Mouse (Mus musculus) C2C12 (cell line): Measurements from ENCODE around the gene Apod.

ENCODE experiments used
- CEBPB ChIP-seq: IDR thresholded peaks from one replicate; pipeline ENCODE4 v1.6.1; 2011; ENCODE audit warnings: low read depth, mild to moderate bottlenecking, control low read depth, moderate library complexity
- CTCF ChIP-seq: IDR thresholded peaks from one replicate; pipeline ENCODE4 v1.5.1; 2011; ENCODE audit not compliant: control insufficient read depth, insufficient read depth, insufficient read length
- MYOD1 ChIP-seq: IDR thresholded peaks from one replicate; pipeline ENCODE4 v1.6.1; 2011; ENCODE audit warnings: low read depth; ENCODE audit not compliant: control insufficient read depth, insufficient read length
- USF1 ChIP-seq: IDR thresholded peaks from one replicate; pipeline ENCODE4 v1.6.1; 2011; ENCODE audit warnings: low read depth, mild to moderate bottlenecking, control low read depth, moderate library complexity

GRCm38 (mm10) chr16:31278081-31278480, 36.5 kb downstream of the Apod start:
- TF ChIP-seq USF1 (no peak), CTCF (no peak), CEBPB (no peak), MYOD1 (no peak)
